18 mouse cellular contexts compared by ENCODE assay signal in genomic region chr5:120284625-120285024, GRCm38 (mm10).
DNase-seq lines count a peak whose midpoint lies in the region; ATAC-seq and TF ChIP-seq lines count a peak whose summit lies in the region.
"Had no signal": no experiment of that assay in that cellular context is flagged by ENCODE, and none has a peak within 500 bp of the region (broad histone marks: within the 10 kb centered on the region; RNA-seq: fewer than 3 reads in every experiment).

No protein-coding gene starts in this region.

- intact Hi-C loops in left cerebral cortex, postnatal 10 days (cut with DNase I) = no loop called here

- peaks cover 84% of the 10 kb centered on the region for H3K27me3 ChIP-seq in forebrain, embryonic 12.5 days
- H3K27me3 ChIP-seq in forebrain, postnatal 0 days (ENCODE audit: insufficient read depth, low read length) = no peaks in the 10 kb centered on the region
- no peaks in the 10 kb centered on the region; the same call in 1 of the 2 replicates for H3K27me3 ChIP-seq in hindbrain, embryonic 14.5 days (ENCODE audit: control insufficient read depth, insufficient read depth, low read length)
- peaks cover 29% of the 10 kb centered on the region for H3K27me3 ChIP-seq in neural tube, embryonic 11.5 days (ENCODE audit: control insufficient read depth, insufficient read depth, low read length)
- peaks cover 2% of the 10 kb centered on the region; the same call in 1 of the 2 replicates for H3K27me3 ChIP-seq in thymus, adult 2 months (ENCODE audit: control insufficient read depth, insufficient read depth, low read length)
- H3K27me3 ChIP-seq in heart, embryonic 12.5 days (replicated peaks) = peaks cover 95% of the 10 kb centered on the region

- H3K4me1 ChIP-seq in forebrain, embryonic 12.5 days = peaks cover 60% of the 10 kb centered on the region
- peaks cover 5% of the 10 kb centered on the region; the same call in 1 of the 2 replicates for H3K4me1 ChIP-seq in forebrain, postnatal 0 days (ENCODE audit: insufficient read depth)
- peaks cover 32% of the 10 kb centered on the region for H3K4me1 ChIP-seq in hindbrain, embryonic 14.5 days (replicated peaks; ENCODE audit: control insufficient read depth, insufficient read depth, low read length)
- H3K4me1 ChIP-seq in neural tube, embryonic 11.5 days (ENCODE audit: control insufficient read depth, insufficient read depth, low read length) = peaks cover 18% of the 10 kb centered on the region
- no peaks in the 10 kb centered on the region for H3K4me1 ChIP-seq in thymus, adult 2 months (replicated peaks; ENCODE audit: control insufficient read depth, insufficient read depth, low read length)
- H3K4me1 ChIP-seq in heart, embryonic 12.5 days (replicated peaks) = peaks cover 25% of the 10 kb centered on the region

- no peak overlapping the region; the same call in 1 of the 2 replicates for H3K9ac ChIP-seq in forebrain, embryonic 12.5 days
- no peak overlapping the region for H3K9ac ChIP-seq in forebrain, postnatal 0 days
- H3K9ac ChIP-seq in hindbrain, embryonic 14.5 days = no peak overlapping the region
- no peak overlapping the region for H3K9ac ChIP-seq in neural tube, embryonic 11.5 days (ENCODE audit: low read length)
- H3K9ac ChIP-seq in heart, embryonic 12.5 days = no peak overlapping the region
- H3K9ac ChIP-seq: limb, embryonic 15.5 days; liver, postnatal 0 days had no signal

- H3K27ac ChIP-seq in forebrain, embryonic 12.5 days = peak overlapping the region; percentile 76
- no peak overlapping the region for H3K27ac ChIP-seq in forebrain, postnatal 0 days (ENCODE audit: low read depth, low read length)
- H3K27ac ChIP-seq in hindbrain, embryonic 14.5 days = peak overlapping the region; percentile 82
- peak overlapping the region; percentile 30 for H3K27ac ChIP-seq in neural tube, embryonic 11.5 days (ENCODE audit: low read depth, low read length)
- H3K27ac ChIP-seq in thymus, adult 2 months (ENCODE audit: control insufficient read depth, insufficient read depth, low read length) = no peak overlapping the region
- no peak overlapping the region for H3K27ac ChIP-seq in heart, embryonic 12.5 days (ENCODE audit: poor library complexity, severe bottlenecking)
- H3K27ac ChIP-seq: limb, embryonic 15.5 days had no signal

- 46% methylated on average over 8 of the region's 8 CpGs for WGBS in forebrain, embryonic 12.5 days
- 61% methylated on average over 8 of the region's 8 CpGs for WGBS in forebrain, postnatal 0 days
- 32% methylated on average over 8 of the region's 8 CpGs for WGBS in hindbrain, embryonic 14.5 days
- WGBS in neural tube, embryonic 11.5 days = 37% methylated on average over 8 of the region's 8 CpGs
- 46% methylated on average over 8 of the region's 8 CpGs for WGBS in thymus, adult 2 months
- 34% methylated on average over 8 of the region's 8 CpGs for WGBS in heart, embryonic 12.5 days

- no peaks in the 10 kb centered on the region for H3K36me3 ChIP-seq in forebrain, embryonic 12.5 days (replicated peaks)
- no peaks in the 10 kb centered on the region for H3K36me3 ChIP-seq in forebrain, postnatal 0 days (ENCODE audit: insufficient read depth)
- H3K36me3 ChIP-seq in hindbrain, embryonic 14.5 days (replicated peaks; ENCODE audit: control insufficient read depth, insufficient read depth) = no peaks in the 10 kb centered on the region
- no peaks in the 10 kb centered on the region for H3K36me3 ChIP-seq in neural tube, embryonic 11.5 days (ENCODE audit: control insufficient read depth, insufficient read depth, low read length)
- H3K36me3 ChIP-seq in thymus, adult 2 months (ENCODE audit: control insufficient read depth, insufficient read depth, low read length) = no peaks in the 10 kb centered on the region
- no peaks in the 10 kb centered on the region for H3K36me3 ChIP-seq in heart, embryonic 12.5 days
- H3K36me3 ChIP-seq: limb, embryonic 15.5 days had no signal

- TF ChIP-seq POLR2A in thymus, adult 2 months (IDR thresholded peaks at IDR 0.05; ENCODE audit: control insufficient read depth, extremely low read depth, insufficient read depth, low read length, poor library complexity) = no peak

- no peak overlapping the region for H3K4me2 ChIP-seq in forebrain, embryonic 12.5 days
- H3K4me2 ChIP-seq in forebrain, postnatal 0 days (ENCODE audit: low read depth) = no peak overlapping the region
- no peak overlapping the region for H3K4me2 ChIP-seq in hindbrain, embryonic 14.5 days (replicated peaks)
- no peak overlapping the region for H3K4me2 ChIP-seq in neural tube, embryonic 11.5 days (ENCODE audit: low read depth)
- no peak overlapping the region for H3K4me2 ChIP-seq in heart, embryonic 12.5 days
- H3K4me2 ChIP-seq: limb, embryonic 15.5 days had no signal

- no peak for DNase-seq in forebrain, postnatal 0 days
- peak; percentile 15 to 54 for DNase-seq in adrenal gland, postnatal 36 days
- DNase-seq in hindbrain, embryonic 14.5 days (ENCODE audit: low spot score) = no peak
- peak; percentile 49 for DNase-seq in neural tube, embryonic 11.5 days (ENCODE audit: low spot score)
- no peak for DNase-seq in thymus, adult 2 months
- DNase-seq in left cerebral cortex, postnatal 10 days (ENCODE audit: extremely low spot score in 1 of 2, low spot score in 2 of 2) = no peak
- DNase-seq: cerebellum, adult 2 months; heart, adult 11 months; kidney, adult 18-20 months; kidney, postnatal 14 days; layer of hippocampus, adult 9-11 months; liver, postnatal 0 days; thymus, postnatal 25 days had no signal

- H3K9me3 ChIP-seq in forebrain, embryonic 12.5 days = no peaks in the 10 kb centered on the region
- no peaks in the 10 kb centered on the region for H3K9me3 ChIP-seq in forebrain, postnatal 0 days (ENCODE audit: low read length)
- H3K9me3 ChIP-seq in hindbrain, embryonic 14.5 days (ENCODE audit: control insufficient read depth, low read length) = 0 out of 2 replicates have a peak, but pooled peaks cover 2% of the 10 kb centered on the region
- H3K9me3 ChIP-seq in neural tube, embryonic 11.5 days (ENCODE audit: control insufficient read depth, low read length) = no peaks in the 10 kb centered on the region
- H3K9me3 ChIP-seq in heart, embryonic 12.5 days (replicated peaks) = peaks cover 4% of the 10 kb centered on the region
- H3K9me3 ChIP-seq: limb, embryonic 15.5 days had no signal

- ATAC-seq in forebrain, embryonic 12.5 days (ENCODE audit: low FRiP score) = 0 out of 2 replicates have a peak, but pooled peaks have one; percentile 14
- ATAC-seq in forebrain, postnatal 0 days = no peak
- ATAC-seq in hindbrain, embryonic 14.5 days (ENCODE audit: low FRiP score) = no peak
- peak; percentile 28; the same call in 1 of the 2 replicates for ATAC-seq in neural tube, embryonic 11.5 days (ENCODE audit: insufficient read depth, low FRiP score, low TSS enrichment)
- no peak for ATAC-seq in heart, embryonic 12.5 days (ENCODE audit: insufficient number of reproducible peaks, low FRiP score)
- ATAC-seq: CD4-positive, CD25-positive, alpha-beta regulatory T cell, adult 4 months; liver, postnatal 0 days had no signal

- no peak for TF ChIP-seq CTCF in forebrain, postnatal 0 days (IDR thresholded peaks at IDR 0.05; ENCODE audit: low read depth)
- no peak for TF ChIP-seq CTCF in thymus, adult 2 months (IDR thresholded peaks at IDR 0.05; ENCODE audit: borderline replicate concordance, control insufficient read depth, extremely low read depth, insufficient read depth, low read length, poor library complexity)

- H3K4me3 ChIP-seq in forebrain, embryonic 12.5 days (replicated peaks) = no peak overlapping the region
- no peak overlapping the region for H3K4me3 ChIP-seq in forebrain, postnatal 0 days (ENCODE audit: low read depth, low read length)
- no peak overlapping the region for H3K4me3 ChIP-seq in hindbrain, embryonic 14.5 days (replicated peaks; ENCODE audit: low read length)
- H3K4me3 ChIP-seq in neural tube, embryonic 11.5 days (ENCODE audit: low read depth, low read length) = no peak overlapping the region
- no peak overlapping the region for H3K4me3 ChIP-seq in thymus, adult 2 months (ENCODE audit: control insufficient read depth, insufficient read depth, low read length)
- no peak overlapping the region for H3K4me3 ChIP-seq in heart, embryonic 12.5 days
- H3K4me3 ChIP-seq: erythroblast, embryonic 14.5 days; limb, embryonic 15.5 days had no signal

Comparison
In these comparisons a context has a peak if more than half of its experiments do, and no peak if none do; other contexts are left out.
1. ATAC-seq: peak in forebrain, embryonic 12.5 days (single experiment) and neural tube, embryonic 11.5 days (single experiment); none in forebrain, postnatal 0 days (single experiment), hindbrain, embryonic 14.5 days (single experiment) and heart, embryonic 12.5 days (single experiment).
2. H3K27ac ChIP-seq: peak in forebrain, embryonic 12.5 days (single experiment), hindbrain, embryonic 14.5 days (single experiment) and neural tube, embryonic 11.5 days (single experiment); none in forebrain, postnatal 0 days (single experiment), thymus, adult 2 months (single experiment) and heart, embryonic 12.5 days (single experiment).
3. DNase-seq: peak in adrenal gland, postnatal 36 days (2 of 2) and neural tube, embryonic 11.5 days (single experiment); none in forebrain, postnatal 0 days (single experiment), hindbrain, embryonic 14.5 days (single experiment), thymus, adult 2 months (single experiment) and left cerebral cortex, postnatal 10 days (0 of 2).